Mouse (Mus musculus): Measurements from ENCODE around the gene Npas3.

The Npas3 gene

GRCm38 (mm10) chr12:54017949-54018348 lies 769.5 kb downstream of the Npas3 start:
- DNase-seq: no peak

- no peak for DNase-seq
Measured at GRCm38 (mm10) chr12:54019979-54020378, 771.5 kb downstream of the Npas3 start.

GRCm38 (mm10) chr12:54034666-54035346 lies 786.3 kb downstream of the Npas3 start:
- no peak for DNase-seq

- no peak for DNase-seq
Measured at GRCm38 (mm10) chr12:54037602-54038001, 789.1 kb downstream of the Npas3 start.

- DNase-seq: no peak
Measured at GRCm38 (mm10) chr12:54042996-54043544, 794.6 kb downstream of the Npas3 start.

GRCm38 (mm10) chr12:54044606-54045334 lies 796.3 kb downstream of the Npas3 start:
- DNase-seq: no peak

- DNase-seq: no peak
Measured at GRCm38 (mm10) chr12:54045360-54045759, 796.9 kb downstream of the Npas3 start.

- DNase-seq: no peak
Measured at GRCm38 (mm10) chr12:54046824-54047223, 798.3 kb downstream of the Npas3 start.

- DNase-seq: no peak
Measured at GRCm38 (mm10) chr12:54048126-54048525, 799.6 kb downstream of the Npas3 start.

GRCm38 (mm10) chr12:54049926-54050325 lies 801.4 kb downstream of the Npas3 start:
- no peak for DNase-seq

GRCm38 (mm10) chr12:54052939-54053338 lies 804.5 kb downstream of the Npas3 start:
- DNase-seq: no peak

GRCm38 (mm10) chr12:54053598-54053997 lies 805.1 kb downstream of the Npas3 start:
- no peak for DNase-seq

- peak; percentile 74 for DNase-seq
Measured at GRCm38 (mm10) chr12:54060732-54061131, 812.3 kb downstream of the Npas3 start.

- no peak for DNase-seq
Measured at GRCm38 (mm10) chr12:54061168-54061567, 812.7 kb downstream of the Npas3 start.

- DNase-seq: no peak
Measured at GRCm38 (mm10) chr12:54064986-54065385, 816.5 kb downstream of the Npas3 start.

- no peak for DNase-seq
Measured at GRCm38 (mm10) chr12:54065607-54066006, 817.1 kb downstream of the Npas3 start.

GRCm38 (mm10) chr12:54067419-54067818 lies 818.9 kb downstream of the Npas3 start:
- no peak for DNase-seq

- DNase-seq: peak; percentile 12
Measured at GRCm38 (mm10) chr12:54067886-54068756, 819.6 kb downstream of the Npas3 start.

GRCm38 (mm10) chr12:54068757-54069146 lies 820.3 kb downstream of the Npas3 start:
- no peak for DNase-seq

GRCm38 (mm10) chr12:54074012-54074411 lies 825.5 kb downstream of the Npas3 start:
- no peak for DNase-seq

GRCm38 (mm10) chr12:54080996-54081395 lies 832.5 kb downstream of the Npas3 start:
- DNase-seq: no peak

- DNase-seq: no peak
Measured at GRCm38 (mm10) chr12:54093729-54094128, 845.3 kb downstream of the Npas3 start.

- no peak for DNase-seq
Measured at GRCm38 (mm10) chr12:54096492-54096891, 848.0 kb downstream of the Npas3 start.

Measured in right cerebral cortex, postnatal 25 days (tissue).